Mouse (Mus musculus): ENCODE results near the gene Psmg4. TPM values are rescaled to one million over a fixed set of nuclear protein-coding genes. Genes with fewer than 3 reads are reported as not detected.

Psmg4 gene
- polyA plus RNA-seq, 1 experiment from 2014 or later, result 50.5 TPM

- no peak for DNase-seq
- Histone ChIP-seq H3K4me1 (ENCODE audit: insufficient read depth) (peaks cover 10% of the 10 kb centered on the region; the same call in 1 of the 2 replicates), H3K36me3 (replicated peaks; ENCODE audit: insufficient read depth, low read length) (no peaks in the 10 kb centered on the region), H3K9ac (replicated peaks) (no peak overlapping the region), H3K9me3 (ENCODE audit: low read length) (no peaks in the 10 kb centered on the region), H3K27ac (ENCODE audit: low read depth) (no peak overlapping the region), H3K4me2 (ENCODE audit: low read depth, low read length) (peak overlapping the region; percentile 9; the same call in 1 of the 2 replicates), H3K4me3 (ENCODE audit: low read depth, low read length) (no peak overlapping the region), H3K27me3 (ENCODE audit: insufficient read depth, low read length) (peaks cover 5% of the 10 kb centered on the region; the same call in 1 of the 2 replicates)
- ATAC-seq, result no peak
- WGBS (ENCODE audit: insufficient replicate concordance), result 23% methylated on average over 19 of the region's 19 CpGs
- TF ChIP-seq CTCF (IDR thresholded peaks at IDR 0.05; ENCODE audit: low read depth), result no peak
- TF ChIP-seq EP300 (IDR thresholded peaks at IDR 0.05; ENCODE audit: low read depth), result no peak
Measured at GRCm38 (mm10) chr13:34150271-34151027, 12.3 kb upstream of the Psmg4 start.

GRCm38 (mm10) chr13:34151425-34151824 lies 11.3 kb upstream of the Psmg4 start:
- ATAC-seq (no peak), DNase-seq (no peak)
- Histone ChIP-seq H3K9me3 (ENCODE audit: low read length) (no peaks in the 10 kb centered on the region), H3K4me1 (ENCODE audit: insufficient read depth) (peaks cover 10% of the 10 kb centered on the region; the same call in 1 of the 2 replicates), H3K27me3 (ENCODE audit: insufficient read depth, low read length) (peaks cover 5% of the 10 kb centered on the region; the same call in 1 of the 2 replicates), H3K4me3 (ENCODE audit: low read depth, low read length) (no peak overlapping the region), H3K9ac (replicated peaks) (no peak overlapping the region), H3K36me3 (replicated peaks; ENCODE audit: insufficient read depth, low read length) (no peaks in the 10 kb centered on the region), H3K27ac (ENCODE audit: low read depth) (no peak overlapping the region), H3K4me2 (ENCODE audit: low read depth, low read length) (no peak overlapping the region)
- TF ChIP-seq CTCF (IDR thresholded peaks at IDR 0.05; ENCODE audit: low read depth) (no peak), EP300 (IDR thresholded peaks at IDR 0.05; ENCODE audit: low read depth) (no peak)
- WGBS (ENCODE audit: insufficient replicate concordance), result 61% methylated on average over 1 of the region's 1 CpGs

- H3K9ac ChIP-seq (replicated peaks), result no peak overlapping the region
Measured at GRCm38 (mm10) chr13:34152695-34153094, 10.1 kb upstream of the Psmg4 start.

GRCm38 (mm10) chr13:34153254-34154011 lies 9.3 kb upstream of the Psmg4 start:
- no peak overlapping the region for H3K27ac ChIP-seq (ENCODE audit: low read depth)
- peaks cover 10% of the 10 kb centered on the region; the same call in 1 of the 2 replicates for H3K4me1 ChIP-seq (ENCODE audit: insufficient read depth)
- H3K4me2 ChIP-seq (ENCODE audit: low read depth, low read length), result no peak overlapping the region
- TF ChIP-seq CTCF (IDR thresholded peaks at IDR 0.05; ENCODE audit: low read depth) (no peak), EP300 (IDR thresholded peaks at IDR 0.05; ENCODE audit: low read depth) (no peak)
- ATAC-seq (no peak), DNase-seq (no peak)
- 86% methylated on average over 4 of the region's 5 CpGs for WGBS (ENCODE audit: insufficient replicate concordance)
- H3K4me3 ChIP-seq (ENCODE audit: low read depth, low read length), result no peak overlapping the region
- no peaks in the 10 kb centered on the region for H3K9me3 ChIP-seq (ENCODE audit: low read length)
- H3K36me3 ChIP-seq (replicated peaks; ENCODE audit: insufficient read depth, low read length), result no peaks in the 10 kb centered on the region
- no peak overlapping the region for H3K9ac ChIP-seq (replicated peaks)
- 0 out of 2 replicates have a peak, but pooled peaks cover 5% of the 10 kb centered on the region for H3K27me3 ChIP-seq (ENCODE audit: insufficient read depth, low read length)

More at GRCm38 (mm10) chr13:34152695-34153094, 10.1 kb upstream of the Psmg4 start:
- no peak for TF ChIP-seq EP300 (IDR thresholded peaks at IDR 0.05; ENCODE audit: low read depth)
- TF ChIP-seq CTCF (IDR thresholded peaks at IDR 0.05; ENCODE audit: low read depth), result no peak
- Histone ChIP-seq H3K27ac (ENCODE audit: low read depth) (no peak overlapping the region), H3K27me3 (ENCODE audit: insufficient read depth, low read length) (peaks cover 5% of the 10 kb centered on the region; the same call in 1 of the 2 replicates), H3K9me3 (ENCODE audit: low read length) (no peaks in the 10 kb centered on the region), H3K4me1 (ENCODE audit: insufficient read depth) (peaks cover 10% of the 10 kb centered on the region; the same call in 1 of the 2 replicates), H3K36me3 (replicated peaks; ENCODE audit: insufficient read depth, low read length) (no peaks in the 10 kb centered on the region), H3K4me3 (ENCODE audit: low read depth, low read length) (no peak overlapping the region), H3K4me2 (ENCODE audit: low read depth, low read length) (no peak overlapping the region)
- DNase-seq (no peak), ATAC-seq (no peak)
- 72% methylated on average over 7 of the region's 7 CpGs for WGBS (ENCODE audit: insufficient replicate concordance)

GRCm38 (mm10) chr13:34154217-34154930 lies 8.4 kb upstream of the Psmg4 start:
- Histone ChIP-seq H3K9me3 (ENCODE audit: low read length) (no peaks in the 10 kb centered on the region), H3K4me2 (ENCODE audit: low read depth, low read length) (peak overlapping the region; percentile 62), H3K9ac (replicated peaks) (peak overlapping the region; percentile 21; the same call in 1 of the 2 replicates), H3K27ac (ENCODE audit: low read depth) (0 out of 2 replicates have a peak overlapping the region, but pooled peaks have one; percentile 14), H3K4me3 (ENCODE audit: low read depth, low read length) (peak overlapping the region; percentile 26; the same call in 1 of the 2 replicates), H3K36me3 (replicated peaks; ENCODE audit: insufficient read depth, low read length) (no peaks in the 10 kb centered on the region), H3K27me3 (ENCODE audit: insufficient read depth, low read length) (0 out of 2 replicates have a peak, but pooled peaks cover 3% of the 10 kb centered on the region), H3K4me1 (ENCODE audit: insufficient read depth) (0 out of 2 replicates have a peak, but pooled peaks cover 3% of the 10 kb centered on the region)
- DNase-seq (peak; percentile 86), ATAC-seq (peak; percentile 83)
- TF ChIP-seq CTCF (IDR thresholded peaks at IDR 0.05; ENCODE audit: low read depth), result peak; percentile 78
- TF ChIP-seq EP300 (IDR thresholded peaks at IDR 0.05; ENCODE audit: low read depth), result no peak
- 46% methylated on average over 13 of the region's 13 CpGs for WGBS (ENCODE audit: insufficient replicate concordance)

Measured in liver, postnatal 0 days (tissue).